Mouse (Mus musculus) myocyte (in vitro differentiated cells): ENCODE results near the gene Rfx1. TPM values are rescaled to one million over a fixed set of nuclear protein-coding genes. Genes with fewer than 3 reads are reported as not detected.

Source experiments
- H3K27me3 ChIP-seq: one replicate; pipeline ENCODE4 v1.6.1; 2011; ENCODE audit not compliant: control insufficient read depth, insufficient read depth, insufficient read length
- H3K36me3 ChIP-seq: one replicate; pipeline ENCODE4 v1.6.1; 2011; ENCODE audit not compliant: control insufficient read depth, insufficient read depth
- H3K4me2 ChIP-seq: one replicate; pipeline ENCODE4 v1.6.1; 2011; ENCODE audit warnings: low read depth, control low read depth
- H3K4me3 ChIP-seq: one replicate; pipeline ENCODE4 v1.5.1; 2011; ENCODE audit warnings: mild to moderate bottlenecking, control low read depth, moderate library complexity
- H3K79me2 ChIP-seq: one replicate; pipeline ENCODE4 v1.6.1; 2011; ENCODE audit not compliant: control insufficient read depth, insufficient read depth
- H3ac ChIP-seq: one replicate; pipeline ENCODE4 v1.6.1; 2011; ENCODE audit not compliant: control insufficient read depth, insufficient read length
- CEBPB ChIP-seq: IDR thresholded peaks from 2 replicates; pipeline ENCODE4 v1.6.1; 2011; ENCODE audit warnings: mild to moderate bottlenecking, moderate library complexity; ENCODE audit not compliant: poor library complexity, insufficient read depth, severe bottlenecking
- E2F4 ChIP-seq: IDR thresholded peaks from one replicate; pipeline ENCODE4 v1.6.1; 2011; ENCODE audit warnings: mild to moderate bottlenecking, control low read depth, moderate library complexity; ENCODE audit not compliant: insufficient read depth
- MAX ChIP-seq: IDR thresholded peaks from one replicate; pipeline ENCODE4 v1.6.1; 2011; ENCODE audit warnings: low read depth, mild to moderate bottlenecking, control low read depth
- MYOD1 ChIP-seq, 3 experiments: IDR thresholded peaks; one replicate each; pipeline ENCODE4 v1.6.1; 2011; ENCODE audit warnings: control low read depth in 2 of 3, low read depth in 2 of 3, mild to moderate bottlenecking in 2 of 3, moderate library complexity in 1 of 3; ENCODE audit not compliant: insufficient read length in 2 of 3, control insufficient read depth in 1 of 3
- MYOG ChIP-seq, 3 experiments: IDR thresholded peaks; one replicate each; pipeline ENCODE4 v1.6.1; 2011; ENCODE audit warnings: control low read depth in 2 of 3, low read depth in 2 of 3, mild to moderate bottlenecking in 2 of 3; ENCODE audit not compliant: insufficient read length in 2 of 3, control insufficient read depth in 1 of 3, insufficient read depth in 1 of 3
- POLR2A ChIP-seq: IDR thresholded peaks from one replicate; pipeline ENCODE4 v1.6.1; 2011; ENCODE audit warnings: low read depth, mild to moderate bottlenecking, control low read depth, moderate library complexity; ENCODE audit not compliant: insufficient read length
- POLR2AphosphoS2 ChIP-seq: IDR thresholded peaks from one replicate; pipeline ENCODE4 v1.6.1; 2011; ENCODE audit warnings: low read depth, control low read depth; ENCODE audit not compliant: insufficient read length
- REST ChIP-seq: IDR thresholded peaks from one replicate; pipeline ENCODE4 v1.6.1; 2011; ENCODE audit warnings: mild to moderate bottlenecking, control low read depth, moderate library complexity; ENCODE audit not compliant: insufficient read depth, insufficient read length
- SRF ChIP-seq: IDR thresholded peaks from one replicate; pipeline ENCODE4 v1.6.1; 2011; ENCODE audit warnings: low read depth; ENCODE audit not compliant: control insufficient read depth, insufficient read length
- TCF12 ChIP-seq: IDR thresholded peaks from one replicate; pipeline ENCODE4 v1.6.1; 2011; ENCODE audit warnings: mild to moderate bottlenecking, control low read depth; ENCODE audit not compliant: poor library complexity, insufficient read depth, severe bottlenecking
- TCF3 ChIP-seq: IDR thresholded peaks from one replicate; pipeline ENCODE4 v1.6.1; 2011; ENCODE audit warnings: low read depth, control low read depth; ENCODE audit not compliant: insufficient read length
- USF1 ChIP-seq: IDR thresholded peaks from one replicate; pipeline ENCODE4 v1.6.1; 2011; ENCODE audit warnings: low read depth, mild to moderate bottlenecking, control low read depth, moderate library complexity
- polyA plus RNA-seq: library from polyadenylated mRNA; unstranded; fragments of >200 nt; fragmentation: generic; extraction: Trizol; gene quantifications from one replicate; pipeline ENCODE4 v1.2.1, GENCODE M21; 2012; ENCODE audit warnings: missing spikeins

Rfx1 gene
- polyA plus RNA-seq, 1 experiment = 9.9 TPM

DNA sequence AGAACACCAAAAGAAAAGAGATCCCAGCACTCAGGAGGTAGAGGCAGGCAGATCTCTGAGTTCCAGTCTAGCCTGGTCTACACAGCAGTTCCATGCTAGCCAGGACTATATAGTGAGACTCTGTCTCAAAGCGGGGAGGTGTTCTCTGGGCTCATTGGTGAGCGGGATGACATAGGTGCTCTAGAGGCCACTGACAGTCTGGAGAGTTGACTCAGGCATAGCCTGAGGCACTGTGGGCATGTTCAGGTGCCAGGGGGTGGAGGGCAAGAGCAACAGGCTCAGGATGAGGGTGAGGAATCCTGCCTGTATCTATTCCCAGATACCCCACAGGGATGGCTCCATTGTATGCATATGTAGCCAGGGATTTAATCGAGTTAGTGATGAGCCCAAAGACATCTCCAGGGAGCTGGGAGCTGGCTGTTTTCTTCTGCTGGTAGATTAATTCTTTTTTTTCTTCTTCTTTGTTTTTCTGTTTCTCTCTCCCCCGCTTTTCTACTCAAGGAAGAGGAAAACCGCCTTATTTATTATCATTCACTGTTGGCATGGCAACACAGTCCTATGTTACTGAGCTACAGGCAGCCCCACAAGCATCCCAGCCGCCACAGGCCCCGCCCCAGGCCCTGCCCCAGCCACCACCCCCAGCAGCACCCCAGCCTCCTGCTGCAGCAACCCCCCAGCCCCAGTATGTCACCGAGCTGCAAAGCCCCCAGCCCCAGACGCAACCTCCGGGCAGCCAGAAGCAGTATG, 6.8 kb downstream of the Rfx1 start:
- H3ac ChIP-seq = no peak overlapping the region
- H3K36me3 ChIP-seq = no peaks in the 10 kb centered on the region
- TF ChIP-seq TCF3 (no peak), MYOD1 (IDR thresholded peaks at IDR 0.05; ENCODE audit: control insufficient read depth in 1 of 3, insufficient read length in 2 of 3, low read depth in 2 of 3) (no peak), SRF (no peak), CEBPB (no peak), POLR2AphosphoS2 (no peak), USF1 (no peak), MYOG (IDR thresholded peaks at IDR 0.05; ENCODE audit: control insufficient read depth in 1 of 3, insufficient read depth in 1 of 3, insufficient read length in 2 of 3, low read depth in 2 of 3) (no peak), POLR2A (no peak), E2F4 (no peak), MAX (no peak), REST (no peak), TCF12 (no peak)
- peaks cover 20% of the 10 kb centered on the region for H3K79me2 ChIP-seq
- H3K27me3 ChIP-seq = no peaks in the 10 kb centered on the region
- no peak overlapping the region for H3K4me3 ChIP-seq
- H3K4me2 ChIP-seq = no peak overlapping the region

DNA sequence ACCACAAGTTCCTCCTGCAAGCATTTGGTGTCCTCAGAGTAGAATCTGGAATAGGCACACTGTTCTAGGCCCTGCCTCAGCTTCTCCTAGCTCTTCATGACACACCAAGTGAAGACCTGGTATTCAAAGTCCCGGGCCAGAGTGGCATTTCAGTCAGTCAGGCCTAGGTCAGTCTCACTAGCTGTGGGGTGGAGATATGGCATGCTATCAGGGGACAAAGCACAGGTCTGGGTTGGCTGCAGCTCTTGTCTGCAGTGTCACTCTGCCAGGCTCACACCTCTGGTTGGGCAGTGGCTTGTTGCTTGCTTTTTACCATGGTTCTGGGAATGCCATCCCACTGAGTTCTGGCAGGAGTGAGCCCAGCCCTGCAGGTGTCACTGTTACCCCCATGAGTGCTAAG, 9.8 kb downstream of the Rfx1 start:
- Histone ChIP-seq H3ac (no peak overlapping the region), H3K36me3 (peaks cover 7% of the 10 kb centered on the region), H3K4me3 (no peak overlapping the region), H3K79me2 (no peaks in the 10 kb centered on the region), H3K4me2 (no peak overlapping the region), H3K27me3 (no peaks in the 10 kb centered on the region)
- TF ChIP-seq TCF3 (no peak), MAX (no peak), CEBPB (no peak)

DNA sequence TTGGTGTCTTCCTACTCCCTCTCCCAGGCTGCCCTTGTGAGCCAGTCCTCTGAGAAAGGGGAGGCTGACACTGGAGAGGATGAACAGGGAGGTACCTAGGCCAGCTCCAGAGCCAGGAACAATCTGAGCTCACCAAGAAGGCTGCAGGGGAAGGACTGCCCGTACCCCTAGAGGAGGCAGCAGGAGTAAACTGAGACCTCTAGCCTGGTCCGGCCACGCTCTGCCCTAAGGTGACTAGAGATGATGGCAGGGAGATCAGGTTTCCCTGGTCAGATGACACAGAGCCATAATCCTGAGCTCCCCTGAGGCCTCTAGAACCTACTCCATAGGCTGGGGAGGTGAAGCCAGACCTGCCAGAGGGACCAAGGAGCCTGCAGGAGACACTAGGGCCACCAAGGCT, 10.2 kb downstream of the Rfx1 start:
- Histone ChIP-seq H3K36me3 (peaks cover 7% of the 10 kb centered on the region), H3K27me3 (no peaks in the 10 kb centered on the region), H3K4me3 (no peak overlapping the region), H3K79me2 (no peaks in the 10 kb centered on the region), H3K4me2 (no peak overlapping the region), H3ac (no peak overlapping the region)
- no peak for TF ChIP-seq CEBPB
- TF ChIP-seq POLR2A = no peak
- no peak for TF ChIP-seq MAX

DNA sequence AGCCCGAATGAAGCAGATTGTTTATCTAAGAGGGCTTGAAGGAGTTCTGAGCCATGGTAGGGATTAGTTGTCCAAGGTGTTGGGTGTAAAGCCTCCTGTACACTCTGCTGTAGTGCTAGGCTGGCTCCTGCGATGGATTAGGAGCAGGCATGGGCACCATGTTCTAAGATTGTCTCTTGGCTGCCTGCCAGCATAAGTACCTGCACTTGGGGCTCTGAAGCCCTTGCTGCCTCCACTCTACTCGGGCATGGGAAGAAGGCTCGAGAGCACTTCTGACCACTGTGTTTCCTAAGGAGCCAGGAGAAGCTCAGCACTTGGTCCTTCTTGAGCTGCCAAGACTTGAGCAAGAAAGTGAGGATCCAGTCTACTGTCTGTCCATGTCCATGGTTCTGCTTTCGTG, 12.6 kb downstream of the Rfx1 start:
- no peaks in the 10 kb centered on the region for H3K79me2 ChIP-seq
- no peaks in the 10 kb centered on the region for H3K27me3 ChIP-seq
- TF ChIP-seq MAX (no peak), MYOD1 (IDR thresholded peaks at IDR 0.05; ENCODE audit: control insufficient read depth in 1 of 3, insufficient read length in 2 of 3, low read depth in 2 of 3) (no peak), REST (no peak), TCF12 (no peak), E2F4 (no peak), USF1 (no peak), POLR2A (no peak), TCF3 (no peak), SRF (no peak), MYOG (IDR thresholded peaks at IDR 0.05; ENCODE audit: control insufficient read depth in 1 of 3, insufficient read depth in 1 of 3, insufficient read length in 2 of 3, low read depth in 2 of 3) (no peak), POLR2AphosphoS2 (no peak), CEBPB (no peak)
- no peak overlapping the region for H3K4me3 ChIP-seq
- H3K36me3 ChIP-seq = peaks cover 13% of the 10 kb centered on the region
- no peak overlapping the region for H3K4me2 ChIP-seq
- no peak overlapping the region for H3ac ChIP-seq

DNA sequence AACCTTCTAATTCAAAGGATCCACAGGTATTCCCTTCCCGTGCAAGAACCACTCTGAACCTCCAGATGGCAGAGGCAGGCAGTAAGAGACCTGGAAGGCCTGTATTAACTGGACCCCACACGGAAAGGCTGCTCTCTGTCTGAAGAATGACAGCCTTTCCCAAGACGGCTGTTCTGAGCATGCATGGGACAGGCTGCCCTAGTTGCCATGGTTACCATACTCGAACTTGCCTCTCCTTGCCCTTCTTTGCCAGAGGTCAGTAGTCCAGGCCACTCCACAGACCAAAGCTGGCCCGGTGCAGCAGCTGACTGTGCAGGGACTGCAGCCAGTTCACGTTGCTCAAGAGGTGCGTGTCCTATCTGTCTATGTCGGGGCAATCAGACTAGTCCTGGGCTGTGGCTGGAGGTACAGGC, 17.2 kb downstream of the Rfx1 start:
- H3K4me2 ChIP-seq = no peak overlapping the region
- no peak overlapping the region for H3K4me3 ChIP-seq
- no peak overlapping the region for H3ac ChIP-seq
- H3K27me3 ChIP-seq = no peaks in the 10 kb centered on the region
- no peaks in the 10 kb centered on the region for H3K79me2 ChIP-seq
- peaks cover 13% of the 10 kb centered on the region for H3K36me3 ChIP-seq
- no peak for TF ChIP-seq TCF12
- TF ChIP-seq REST = no peak
- TF ChIP-seq CEBPB = no peak
- TF ChIP-seq E2F4 = no peak
